Mouse (Mus musculus) liver, postnatal 0 days (tissue): ENCODE data around the gene Clcn7.

Experiments used
- CTCF ChIP-seq: sonication (generic); IDR thresholded peaks from 2 replicates; pipeline ENCODE4 v1.5.1; 2016; ENCODE audit warnings: antibody characterized with exemption, low read depth
- EP300 ChIP-seq: IDR thresholded peaks from 2 replicates; pipeline ENCODE4 v1.6.1; 2016; ENCODE audit warnings: antibody characterized with exemption, low read depth, mild to moderate bottlenecking

- TF ChIP-seq EP300 = no peak
- TF ChIP-seq CTCF = no peak
These were observed 55.2 kb downstream of the Clcn7 start, which contains the start of gene Unkl for GRCm38 (mm10) chr17:25188150-25189031.
